Mouse (Mus musculus) limb, embryonic 15.5 days (tissue): ENCODE measurements at regions not wholly inside any gene's neighbourhood (a gene's known extent, or its start where the extent isn't known, plus 50 kb on each side); places are given as distances from the start of the nearest gene placed in this dataset.

Experiments used
- ATAC-seq: fragments of 200-750 bp; cut with Nextera tagmentation; 2 replicates; pipeline ENCODE4 v1.8.0; 2017; ENCODE audit warnings: low read depth, moderate TSS enrichment; ENCODE audit not compliant: insufficient number of reproducible peaks, low FRiP score, low TSS enrichment
- H3K27ac ChIP-seq: fragments of 300-500 bp; sonication (generic); 2 replicates; pipeline ENCODE4 v1.5.1; 2015; ENCODE audit warnings: moderate library complexity, mild to moderate bottlenecking, inconsistent platforms
- H3K27me3 ChIP-seq: fragments of 300-500 bp; sonication (generic); 2 replicates; pipeline ENCODE4 v1.6.1; 2015; ENCODE audit warnings: inconsistent platforms
- H3K36me3 ChIP-seq: fragments of 300-500 bp; sonication (generic); 2 replicates; pipeline ENCODE4 v1.6.1; 2015; ENCODE audit warnings: inconsistent platforms
- H3K4me1 ChIP-seq: fragments of 300-500 bp; sonication (generic); 2 replicates; pipeline ENCODE4 v1.6.1; 2015; ENCODE audit warnings: inconsistent platforms
- H3K4me2 ChIP-seq: fragments of 300-500 bp; sonication (generic); 2 replicates; pipeline ENCODE4 v1.6.1; 2015; ENCODE audit warnings: mild to moderate bottlenecking, inconsistent platforms
- H3K4me3 ChIP-seq: fragments of 300-500 bp; sonication (generic); 2 replicates; pipeline ENCODE4 v1.5.1; 2015; ENCODE audit warnings: mild to moderate bottlenecking, inconsistent platforms
- H3K9ac ChIP-seq: fragments of 300-500 bp; sonication (generic); 2 replicates; pipeline ENCODE4 v1.6.1; 2015; ENCODE audit warnings: inconsistent platforms
- H3K9me3 ChIP-seq: fragments of 300-500 bp; sonication (generic); 2 replicates; pipeline ENCODE4 v1.6.1; 2016; ENCODE audit warnings: inconsistent platforms
- WGBS: fragments of 180-500 bp; shearing (Covaris S2); methylation state at CpG from one replicate; pipeline ENCODE4 v1.1.7; 2015; 5-methylcytosine and 5-hydroxymethylcytosine counted together

GRCm38 (mm10) chr1:72014580-72014979 lies 197.5 kb downstream of the Mreg start:
- Histone ChIP-seq H3K4me2 (no peak overlapping the region), H3K9me3 (no peaks in the 10 kb centered on the region), H3K27ac (no peak overlapping the region), H3K4me3 (no peak overlapping the region), H3K27me3 (no peaks in the 10 kb centered on the region), H3K36me3 (no peaks in the 10 kb centered on the region), H3K9ac (no peak overlapping the region), H3K4me1 (peaks cover 10% of the 10 kb centered on the region)
- ATAC-seq: no peak
- 42% methylated on average over 2 of the region's 2 CpGs for WGBS

- Histone ChIP-seq H3K27ac (no peak overlapping the region), H3K4me3 (no peak overlapping the region), H3K4me1 (peaks cover 10% of the 10 kb centered on the region), H3K9me3 (no peaks in the 10 kb centered on the region), H3K27me3 (no peaks in the 10 kb centered on the region), H3K4me2 (no peak overlapping the region), H3K9ac (no peak overlapping the region), H3K36me3 (no peaks in the 10 kb centered on the region)
- WGBS: 81% methylated on average over 7 of the region's 7 CpGs
- no peak for ATAC-seq
Observed at GRCm38 (mm10) chr1:72013863-72014262, 198.2 kb downstream of the Mreg start.

- Histone ChIP-seq H3K9ac (no peak overlapping the region), H3K4me2 (no peak overlapping the region), H3K9me3 (no peaks in the 10 kb centered on the region), H3K4me3 (no peak overlapping the region), H3K4me1 (peaks cover 5% of the 10 kb centered on the region), H3K36me3 (no peaks in the 10 kb centered on the region), H3K27me3 (no peaks in the 10 kb centered on the region), H3K27ac (no peak overlapping the region)
- ATAC-seq: no peak
- 80% methylated on average over 7 of the region's 7 CpGs for WGBS
Observed at GRCm38 (mm10) chr1:72012710-72013109, 199.4 kb downstream of the Mreg start.

GRCm38 (mm10) chr1:72009270-72009928 lies 202.7 kb downstream of the Mreg start:
- Histone ChIP-seq H3K4me3 (no peak overlapping the region), H3K4me2 (no peak overlapping the region), H3K4me1 (no peaks in the 10 kb centered on the region), H3K27me3 (no peaks in the 10 kb centered on the region), H3K9ac (no peak overlapping the region), H3K9me3 (no peaks in the 10 kb centered on the region), H3K27ac (no peak overlapping the region), H3K36me3 (no peaks in the 10 kb centered on the region)
- 43% methylated on average over 7 of the region's 7 CpGs for WGBS
- no peak for ATAC-seq

- H3K4me2 ChIP-seq: no peak overlapping the region
- no peak overlapping the region for H3K4me3 ChIP-seq
- no peak for ATAC-seq
- H3K27me3 ChIP-seq: no peaks in the 10 kb centered on the region
- no peak overlapping the region for H3K27ac ChIP-seq
- no peak overlapping the region for H3K9ac ChIP-seq
- H3K9me3 ChIP-seq: no peaks in the 10 kb centered on the region
- WGBS: 65% methylated on average over 7 of the region's 7 CpGs
- 0 out of 2 replicates have a peak, but pooled peaks cover 4% of the 10 kb centered on the region for H3K4me1 ChIP-seq
- no peaks in the 10 kb centered on the region for H3K36me3 ChIP-seq
Observed at GRCm38 (mm10) chr1:72006696-72007291, 205.3 kb downstream of the Mreg start.

- 47% methylated on average over 8 of the region's 8 CpGs for WGBS
- H3K27ac ChIP-seq: no peak overlapping the region
- H3K27me3 ChIP-seq: no peaks in the 10 kb centered on the region
- H3K36me3 ChIP-seq: no peaks in the 10 kb centered on the region
- no peaks in the 10 kb centered on the region for H3K9me3 ChIP-seq
- 0 out of 2 replicates have a peak, but pooled peaks cover 4% of the 10 kb centered on the region for H3K4me1 ChIP-seq
- H3K9ac ChIP-seq: no peak overlapping the region
- no peak overlapping the region for H3K4me3 ChIP-seq
- no peak for ATAC-seq
- H3K4me2 ChIP-seq: no peak overlapping the region
Observed at GRCm38 (mm10) chr1:72005956-72006355, 206.2 kb downstream of the Mreg start.

GRCm38 (mm10) chr1:72005550-72005949 lies 206.6 kb downstream of the Mreg start:
- Histone ChIP-seq H3K4me1 (0 out of 2 replicates have a peak, but pooled peaks cover 4% of the 10 kb centered on the region), H3K36me3 (no peaks in the 10 kb centered on the region), H3K9ac (no peak overlapping the region), H3K27ac (no peak overlapping the region), H3K27me3 (no peaks in the 10 kb centered on the region), H3K4me2 (no peak overlapping the region), H3K4me3 (no peak overlapping the region), H3K9me3 (no peaks in the 10 kb centered on the region)
- 62% methylated on average over 7 of the region's 7 CpGs for WGBS
- ATAC-seq: no peak

GRCm38 (mm10) chr1:72003424-72004278 lies 208.5 kb downstream of the Mreg start:
- no peak overlapping the region for H3K4me3 ChIP-seq
- H3K27me3 ChIP-seq: no peaks in the 10 kb centered on the region
- ATAC-seq: no peak
- 0 out of 2 replicates have a peak, but pooled peaks cover 4% of the 10 kb centered on the region for H3K4me1 ChIP-seq
- no peak overlapping the region for H3K9ac ChIP-seq
- WGBS: 66% methylated on average over 14 of the region's 14 CpGs
- no peaks in the 10 kb centered on the region for H3K9me3 ChIP-seq
- H3K36me3 ChIP-seq: no peaks in the 10 kb centered on the region
- no peak overlapping the region for H3K4me2 ChIP-seq
- no peak overlapping the region for H3K27ac ChIP-seq

GRCm38 (mm10) chr1:72002471-72003116 lies 209.5 kb downstream of the Mreg start:
- 40% methylated on average over 9 of the region's 9 CpGs for WGBS
- peak overlapping the region; percentile 38; the same call in 1 of the 2 replicates for H3K27ac ChIP-seq
- no peaks in the 10 kb centered on the region for H3K36me3 ChIP-seq
- no peak overlapping the region for H3K9ac ChIP-seq
- no peak overlapping the region for H3K4me2 ChIP-seq
- ATAC-seq: peak; percentile 82
- 0 out of 2 replicates have a peak, but pooled peaks cover 4% of the 10 kb centered on the region for H3K4me1 ChIP-seq
- H3K4me3 ChIP-seq: no peak overlapping the region
- no peaks in the 10 kb centered on the region for H3K27me3 ChIP-seq
- no peaks in the 10 kb centered on the region for H3K9me3 ChIP-seq

GRCm38 (mm10) chr1:72000741-72001140 lies 211.4 kb downstream of the Mreg start:
- no peak for ATAC-seq
- Histone ChIP-seq H3K4me2 (no peak overlapping the region), H3K9ac (no peak overlapping the region), H3K4me1 (0 out of 2 replicates have a peak, but pooled peaks cover 4% of the 10 kb centered on the region), H3K27me3 (no peaks in the 10 kb centered on the region), H3K27ac (no peak overlapping the region), H3K4me3 (no peak overlapping the region), H3K36me3 (no peaks in the 10 kb centered on the region), H3K9me3 (no peaks in the 10 kb centered on the region)
- 76% methylated on average over 2 of the region's 2 CpGs for WGBS

- Histone ChIP-seq H3K27me3 (no peaks in the 10 kb centered on the region), H3K9ac (no peak overlapping the region), H3K9me3 (no peaks in the 10 kb centered on the region), H3K4me1 (no peaks in the 10 kb centered on the region), H3K36me3 (no peaks in the 10 kb centered on the region), H3K4me2 (no peak overlapping the region), H3K27ac (no peak overlapping the region), H3K4me3 (no peak overlapping the region)
- WGBS: 58% methylated on average over 2 of the region's 2 CpGs
- no peak for ATAC-seq
Observed at GRCm38 (mm10) chr1:71996828-71997227, 215.3 kb downstream of the Mreg start.
